Mouse (Mus musculus): Measurements from ENCODE around the gene Zfp605. TPM values are rescaled to one million over a fixed set of nuclear protein-coding genes. Genes with fewer than 3 reads are reported as not detected.

The Zfp605 gene
- polyA plus RNA-seq, 1 experiment from 2014 or later, result 20.1 TPM

DNA sequence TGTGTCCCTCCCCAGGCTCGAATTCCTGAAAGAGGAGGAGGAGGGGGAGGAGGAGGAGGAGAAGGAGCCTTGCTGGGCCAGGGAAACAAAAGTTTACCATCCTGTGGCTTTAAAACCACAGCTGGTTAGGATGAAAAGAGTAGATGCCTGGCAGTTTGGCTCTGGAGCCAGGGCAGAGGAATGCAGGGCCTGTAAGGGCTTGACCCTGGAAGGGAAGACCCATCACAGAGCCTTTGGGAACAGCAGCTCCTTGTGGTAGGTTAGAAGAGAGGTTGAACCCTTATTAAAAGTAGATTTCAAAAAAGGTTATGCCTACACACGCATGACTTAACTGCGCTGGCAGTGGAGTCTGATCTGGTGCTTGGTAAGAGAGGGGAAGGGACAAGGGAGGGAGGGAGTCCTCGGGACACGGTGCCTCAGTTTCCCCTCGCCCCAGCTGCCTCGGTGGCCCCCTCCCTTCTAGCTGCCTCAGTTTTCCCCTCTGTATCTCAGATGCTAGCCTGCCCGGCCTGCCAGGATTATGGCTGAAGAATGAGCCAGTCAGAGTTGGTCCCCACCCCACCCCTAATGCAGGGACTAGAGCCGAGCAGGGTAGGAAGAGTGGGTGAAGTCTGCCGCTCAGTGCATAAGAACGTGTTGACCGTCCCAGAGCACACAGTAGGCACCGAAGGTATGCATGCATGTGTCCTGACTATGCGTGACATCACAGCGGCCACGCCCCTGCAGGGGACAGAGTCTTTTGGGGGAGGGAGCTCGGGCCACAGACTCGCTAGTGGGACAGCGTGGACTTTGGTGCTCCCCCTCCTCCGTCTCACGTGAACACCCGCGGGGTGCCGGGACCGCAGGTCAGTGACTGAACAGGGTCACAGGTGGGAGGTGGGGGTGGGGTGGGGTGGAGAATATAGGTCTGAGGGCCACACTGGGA is 10.0 kb upstream of the Zfp605 start, which contains the start of gene Plcxd1:
TSS of gene Plcxd1 (plus strand) at position 314 of the 925 bp plus-strand sequence.
- 6% methylated on average over 25 of the region's 25 CpGs for WGBS
- H3K9me3 ChIP-seq (ENCODE audit: control insufficient read depth, low read length), result 0 out of 2 replicates have a peak, but pooled peaks cover under 1% of the 10 kb centered on the region
- no peak within 1 kb of the TSS for H3K27ac ChIP-seq (ENCODE audit: low read length)
- H3K4me3 ChIP-seq (replicated peaks; ENCODE audit: low read length), result peak within 1 kb of the TSS; percentile 37
- ATAC-seq, result peak; percentile 16; the same call in 1 of the 2 replicates
- peaks cover 23% of the 10 kb centered on the region for H3K36me3 ChIP-seq (ENCODE audit: control insufficient read depth, insufficient read depth)
- no peak within 1 kb of the TSS for H3K9ac ChIP-seq (replicated peaks; ENCODE audit: low read depth, low read length)
- peaks cover 18% of the 10 kb centered on the region for H3K4me1 ChIP-seq (replicated peaks; ENCODE audit: control insufficient read depth, insufficient read depth, low read length)
- no peaks in the 10 kb centered on the region for H3K27me3 ChIP-seq (replicated peaks; ENCODE audit: control insufficient read depth, insufficient read depth, low read length)
- peak within 1 kb of the TSS; percentile 63 for H3K4me2 ChIP-seq (ENCODE audit: low read length)

DNA sequence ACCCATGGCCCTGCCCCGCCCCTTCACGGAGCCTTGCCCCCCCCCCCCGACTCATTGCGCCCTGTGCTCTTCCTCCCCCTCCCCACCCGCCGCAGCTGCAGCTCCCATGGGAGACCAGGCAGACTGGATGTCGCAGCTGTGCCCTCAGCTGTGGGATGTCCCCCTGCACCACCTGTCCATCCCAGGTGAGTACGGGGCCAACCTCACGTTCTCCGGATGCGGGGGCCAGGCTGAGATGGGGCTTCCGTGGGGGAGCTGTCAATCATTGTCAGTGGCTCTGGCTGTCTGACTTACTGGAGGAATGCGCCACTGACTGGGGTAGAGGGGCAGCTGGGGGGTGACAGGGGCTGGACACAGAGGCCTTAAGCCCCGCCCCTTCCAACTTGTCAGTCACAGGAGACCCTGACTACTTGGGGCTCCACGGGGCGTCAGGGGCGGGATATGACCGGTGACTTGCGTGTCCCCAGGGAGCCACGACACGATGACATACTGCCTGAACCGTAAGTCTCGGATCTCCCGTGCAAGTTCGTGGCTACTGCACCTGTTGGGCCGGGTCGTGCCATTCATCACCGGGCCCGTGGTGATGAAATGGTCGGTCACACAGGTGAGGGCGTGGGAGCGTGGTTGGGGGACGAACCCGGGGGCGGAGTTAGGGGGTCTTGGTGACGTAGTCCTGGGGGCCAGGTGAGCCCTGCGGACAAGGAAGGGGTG is 8.8 kb upstream of the Zfp605 start:
- H3K36me3 ChIP-seq (ENCODE audit: control insufficient read depth, insufficient read depth), result peaks cover 32% of the 10 kb centered on the region
- 1% methylated on average over 36 of the region's 37 CpGs for WGBS
- H3K4me1 ChIP-seq (replicated peaks; ENCODE audit: control insufficient read depth, insufficient read depth, low read length), result peaks cover 17% of the 10 kb centered on the region
- H3K4me2 ChIP-seq (ENCODE audit: low read length), result peak overlapping the region; percentile 63
- no peak overlapping the region for H3K27ac ChIP-seq (ENCODE audit: low read length)
- H3K27me3 ChIP-seq (replicated peaks; ENCODE audit: control insufficient read depth, insufficient read depth, low read length), result no peaks in the 10 kb centered on the region
- peak overlapping the region; percentile 37 for H3K4me3 ChIP-seq (replicated peaks; ENCODE audit: low read length)
- ATAC-seq, result peak; percentile 8
- H3K9me3 ChIP-seq (ENCODE audit: control insufficient read depth, low read length), result 0 out of 2 replicates have a peak, but pooled peaks cover 2% of the 10 kb centered on the region
- H3K9ac ChIP-seq (replicated peaks; ENCODE audit: low read depth, low read length), result peak overlapping the region; percentile 40

DNA sequence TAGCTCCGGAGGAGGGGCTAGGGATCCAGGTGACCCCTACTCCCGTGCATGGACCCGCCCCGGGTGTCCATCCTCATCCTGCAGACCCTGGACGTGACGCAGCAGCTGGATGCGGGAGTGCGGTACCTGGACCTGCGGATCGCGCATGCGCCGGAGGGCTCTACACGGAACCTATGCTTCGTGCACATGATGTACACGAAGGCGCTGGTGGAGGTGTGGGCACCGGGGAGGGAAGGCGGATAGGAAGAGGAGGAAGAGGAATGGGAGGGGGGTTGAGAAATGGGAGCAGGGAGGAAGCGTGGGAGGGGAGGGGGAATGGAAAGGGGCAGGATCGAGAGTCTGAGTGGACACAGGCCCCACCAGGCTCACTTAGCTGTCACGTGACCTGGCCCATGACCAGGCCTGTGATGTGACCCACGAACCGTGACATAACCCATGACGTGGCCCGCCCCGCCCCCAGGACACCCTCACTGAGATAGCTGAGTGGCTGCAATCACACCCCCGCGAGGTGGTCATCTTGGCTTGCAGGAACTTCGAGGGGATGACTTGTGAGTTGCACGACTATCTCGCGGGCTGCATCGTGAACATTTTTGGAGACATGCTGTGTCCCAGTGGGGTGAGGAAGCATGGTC is 8.1 kb upstream of the Zfp605 start:
- peaks cover 25% of the 10 kb centered on the region for H3K4me1 ChIP-seq (replicated peaks; ENCODE audit: control insufficient read depth, insufficient read depth, low read length)
- peak overlapping the region; percentile 40 for H3K9ac ChIP-seq (replicated peaks; ENCODE audit: low read depth, low read length)
- WGBS, result 19% methylated on average over 34 of the region's 34 CpGs
- H3K9me3 ChIP-seq (ENCODE audit: control insufficient read depth, low read length), result 0 out of 2 replicates have a peak, but pooled peaks cover 2% of the 10 kb centered on the region
- H3K27me3 ChIP-seq (replicated peaks; ENCODE audit: control insufficient read depth, insufficient read depth, low read length), result no peaks in the 10 kb centered on the region
- H3K27ac ChIP-seq (ENCODE audit: low read length), result no peak overlapping the region
- peaks cover 32% of the 10 kb centered on the region for H3K36me3 ChIP-seq (ENCODE audit: control insufficient read depth, insufficient read depth)
- ATAC-seq, result peak; percentile 41
- peak overlapping the region; percentile 63 for H3K4me2 ChIP-seq (ENCODE audit: low read length)
- H3K4me3 ChIP-seq (replicated peaks; ENCODE audit: low read length), result peak overlapping the region; percentile 37

DNA sequence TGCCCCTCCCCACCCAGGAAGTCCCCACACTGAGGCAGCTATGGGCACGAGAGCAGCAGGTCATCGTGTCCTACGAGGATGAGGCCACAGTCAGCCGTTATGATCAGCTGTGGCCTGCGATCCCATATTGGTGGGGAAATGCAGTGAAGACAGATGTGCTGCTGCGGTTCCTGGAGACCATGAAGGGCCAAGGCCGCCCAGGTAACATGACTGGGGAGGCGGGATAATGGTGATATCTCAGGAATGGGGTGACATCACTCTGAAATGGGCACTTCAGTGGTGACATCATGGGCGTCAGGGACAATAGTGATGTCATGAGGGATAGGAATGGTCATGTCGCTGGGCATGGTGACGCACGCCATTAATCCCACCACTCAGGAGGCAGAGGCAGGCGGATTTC is 7.5 kb upstream of the Zfp605 start:
- no peak for ATAC-seq

DNA sequence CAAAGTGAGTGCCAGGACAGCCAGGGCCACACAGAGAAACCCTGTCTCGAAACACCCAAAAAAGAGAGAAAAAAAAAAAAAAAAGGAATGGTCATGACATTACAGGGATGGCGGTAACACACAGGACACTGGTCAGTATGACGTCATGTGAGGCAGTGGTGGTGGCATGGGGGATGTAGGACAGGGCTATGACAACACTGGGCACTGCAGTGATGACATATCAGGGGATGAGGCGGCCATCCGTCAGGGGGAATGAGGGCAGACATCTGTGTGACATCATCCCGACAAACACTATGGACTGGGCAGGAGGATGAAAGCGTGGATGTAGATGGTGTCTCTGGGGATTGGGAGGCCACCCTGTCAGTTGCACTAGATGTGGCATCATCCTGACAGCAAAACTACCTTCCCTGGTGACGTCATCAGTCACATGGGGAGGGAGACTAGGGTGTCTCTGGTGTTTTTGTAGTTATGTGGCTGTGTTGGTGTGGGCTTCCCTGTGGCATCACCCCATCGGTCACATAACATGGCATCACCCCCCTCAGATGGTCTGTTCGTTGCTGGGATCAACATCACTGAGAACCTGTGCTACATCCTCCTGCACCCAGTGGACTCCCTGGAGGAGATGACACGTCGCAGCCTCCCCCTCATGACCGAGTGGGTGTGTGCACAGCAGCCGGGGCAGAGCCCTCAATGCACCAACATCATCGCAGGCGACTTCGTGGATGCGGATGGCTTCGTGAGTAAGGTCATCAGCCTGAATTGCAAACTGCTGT is 6.9 kb upstream of the Zfp605 start:
- ATAC-seq, result no peak
- Histone ChIP-seq H3K27me3 (replicated peaks; ENCODE audit: control insufficient read depth, insufficient read depth, low read length) (no peaks in the 10 kb centered on the region), H3K9ac (replicated peaks; ENCODE audit: low read depth, low read length) (no peak overlapping the region), H3K4me3 (replicated peaks; ENCODE audit: low read length) (no peak overlapping the region), H3K4me1 (replicated peaks; ENCODE audit: control insufficient read depth, insufficient read depth, low read length) (peaks cover 27% of the 10 kb centered on the region), H3K4me2 (ENCODE audit: low read length) (no peak overlapping the region), H3K36me3 (ENCODE audit: control insufficient read depth, insufficient read depth) (peaks cover 32% of the 10 kb centered on the region), H3K9me3 (ENCODE audit: control insufficient read depth, low read length) (0 out of 2 replicates have a peak, but pooled peaks cover 2% of the 10 kb centered on the region), H3K27ac (ENCODE audit: low read length) (no peak overlapping the region)
- WGBS, result 94% methylated on average over 19 of the region's 19 CpGs

More for the DNA sequence above, 7.5 kb upstream of the Zfp605 start:
- Histone ChIP-seq H3K27me3 (replicated peaks; ENCODE audit: control insufficient read depth, insufficient read depth, low read length) (no peaks in the 10 kb centered on the region), H3K36me3 (ENCODE audit: control insufficient read depth, insufficient read depth) (peaks cover 32% of the 10 kb centered on the region), H3K9ac (replicated peaks; ENCODE audit: low read depth, low read length) (no peak overlapping the region), H3K9me3 (ENCODE audit: control insufficient read depth, low read length) (0 out of 2 replicates have a peak, but pooled peaks cover 2% of the 10 kb centered on the region), H3K4me1 (replicated peaks; ENCODE audit: control insufficient read depth, insufficient read depth, low read length) (peaks cover 27% of the 10 kb centered on the region), H3K27ac (ENCODE audit: low read length) (no peak overlapping the region), H3K4me3 (replicated peaks; ENCODE audit: low read length) (no peak overlapping the region), H3K4me2 (ENCODE audit: low read length) (no peak overlapping the region)
- WGBS, result 91% methylated on average over 13 of the region's 13 CpGs

DNA sequence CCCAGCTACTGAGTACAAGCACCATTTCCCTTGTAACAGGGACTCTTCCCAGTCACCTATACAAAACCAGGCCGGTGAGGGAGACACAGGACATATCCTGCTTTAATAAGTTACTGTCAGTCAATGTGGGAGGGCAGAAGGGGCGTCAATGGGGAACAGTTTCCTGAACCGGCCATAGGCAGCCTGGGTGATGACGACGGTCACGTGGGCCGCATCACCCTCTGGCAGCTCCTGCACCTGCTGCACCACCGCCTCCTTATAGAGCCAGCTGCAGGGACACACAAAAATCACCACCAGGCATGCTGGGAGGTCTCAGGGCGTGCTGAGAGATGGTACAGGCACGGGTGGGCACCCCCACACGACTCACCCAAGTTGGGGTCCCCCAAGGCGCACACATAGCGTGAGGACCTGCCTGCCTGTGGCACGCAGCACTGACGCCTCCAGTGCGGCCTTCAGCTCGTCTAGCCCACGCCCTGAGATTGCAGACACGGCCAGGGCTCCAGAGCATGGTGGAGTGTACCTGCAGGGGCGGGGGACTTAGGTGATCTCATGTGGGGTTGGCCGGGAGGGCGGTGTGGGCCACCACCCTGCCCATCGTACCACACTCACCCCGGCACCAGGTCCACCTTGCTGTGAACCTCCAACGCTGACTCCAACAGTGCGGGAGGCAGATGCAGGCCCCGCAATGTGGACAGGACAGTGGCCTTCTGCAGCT is 5.8 kb upstream of the Zfp605 start:
- Histone ChIP-seq H3K4me2 (ENCODE audit: low read length) (no peak overlapping the region), H3K4me3 (replicated peaks; ENCODE audit: low read length) (no peak overlapping the region), H3K4me1 (replicated peaks; ENCODE audit: control insufficient read depth, insufficient read depth, low read length) (peaks cover 27% of the 10 kb centered on the region), H3K9ac (replicated peaks; ENCODE audit: low read depth, low read length) (no peak overlapping the region), H3K9me3 (ENCODE audit: control insufficient read depth, low read length) (0 out of 2 replicates have a peak, but pooled peaks cover 2% of the 10 kb centered on the region), H3K27me3 (replicated peaks; ENCODE audit: control insufficient read depth, insufficient read depth, low read length) (no peaks in the 10 kb centered on the region), H3K36me3 (ENCODE audit: control insufficient read depth, insufficient read depth) (peaks cover 32% of the 10 kb centered on the region), H3K27ac (ENCODE audit: low read length) (no peak overlapping the region)
- no peak for ATAC-seq
- WGBS, result 96% methylated on average over 27 of the region's 27 CpGs

DNA sequence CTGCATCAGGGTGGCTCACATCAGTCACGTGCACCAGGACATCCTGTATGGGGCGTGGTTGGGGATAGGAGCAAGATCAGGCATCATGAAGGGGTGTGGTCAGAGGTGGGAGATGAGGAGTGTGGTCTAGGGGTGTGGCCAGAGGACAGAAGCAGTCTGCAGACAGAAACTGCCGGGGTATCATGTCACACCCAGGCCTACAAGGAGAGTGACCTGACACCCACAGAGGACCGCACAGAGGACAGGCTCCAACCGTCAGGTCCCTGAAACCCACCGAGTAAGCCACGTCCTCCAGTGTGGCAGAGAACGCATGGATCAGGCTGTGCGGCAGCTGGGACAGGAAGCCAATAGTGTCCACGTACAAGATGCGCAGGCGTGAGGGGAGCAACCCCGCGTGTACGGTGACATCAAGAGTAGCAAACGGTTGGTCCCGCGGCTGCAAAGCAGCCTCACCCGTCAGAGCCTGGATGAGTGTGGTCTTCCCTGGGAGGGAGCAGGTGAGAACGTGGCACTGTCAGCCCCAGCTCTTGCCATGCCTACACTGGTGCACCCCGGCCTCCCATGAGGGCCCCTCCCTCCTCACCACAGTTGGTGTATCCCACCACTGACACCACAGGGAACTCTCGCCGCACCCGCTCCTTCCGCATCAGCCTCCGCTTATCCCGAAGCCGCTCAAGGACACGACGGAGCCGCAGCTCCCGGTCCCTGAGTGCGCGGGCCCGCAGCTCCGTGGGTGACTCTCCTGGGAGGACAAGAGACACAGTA is 5.1 kb upstream of the Zfp605 start:
- WGBS, result 95% methylated on average over 36 of the region's 36 CpGs
- H3K9ac ChIP-seq (replicated peaks; ENCODE audit: low read depth, low read length), result no peak overlapping the region
- 0 out of 2 replicates have a peak, but pooled peaks cover 2% of the 10 kb centered on the region for H3K9me3 ChIP-seq (ENCODE audit: control insufficient read depth, low read length)
- ATAC-seq, result no peak
- peaks cover 32% of the 10 kb centered on the region for H3K36me3 ChIP-seq (ENCODE audit: control insufficient read depth, insufficient read depth)
- H3K4me1 ChIP-seq (replicated peaks; ENCODE audit: control insufficient read depth, insufficient read depth, low read length), result peaks cover 27% of the 10 kb centered on the region
- no peak overlapping the region for H3K27ac ChIP-seq (ENCODE audit: low read length)
- H3K27me3 ChIP-seq (replicated peaks; ENCODE audit: control insufficient read depth, insufficient read depth, low read length), result no peaks in the 10 kb centered on the region
- H3K4me2 ChIP-seq (ENCODE audit: low read length), result no peak overlapping the region
- H3K4me3 ChIP-seq (replicated peaks; ENCODE audit: low read length), result no peak overlapping the region
